15 mouse cellular contexts compared by ENCODE assay signal in genomic region chr4:130859467-130859866, GRCm38 (mm10).
"Had no signal": no experiment of that assay in that cellular context is flagged by ENCODE, and none has a peak within 500 bp of the region (broad histone marks: within the 10 kb centered on the region; RNA-seq: fewer than 3 reads in every experiment).

No protein-coding gene starts in this region.

- DNase-seq: kidney, adult 9 months; kidney, postnatal 36 days; lung, adult 2 months; lung, postnatal 36 days; right cerebral cortex, postnatal 25 days; thymus, postnatal 4 days had no signal

- H3K27ac ChIP-seq: kidney, postnatal 0 days; limb, embryonic 10.5 days; liver, embryonic 15.5 days; midbrain, embryonic 10.5 days; midbrain, embryonic 15.5 days; neural tube, embryonic 13.5 days; stomach, postnatal 0 days had no signal

- H3K4me2 ChIP-seq: liver, embryonic 11.5 days; liver, embryonic 15.5 days; midbrain, embryonic 15.5 days; neural tube, embryonic 13.5 days had no signal

- ATAC-seq: lung, postnatal 0 days; midbrain, embryonic 15.5 days had no signal

- H3K9ac ChIP-seq: liver, embryonic 15.5 days; midbrain, embryonic 15.5 days; neural tube, embryonic 13.5 days had no signal

- H3K4me3 ChIP-seq: limb, embryonic 10.5 days; liver, embryonic 15.5 days; midbrain, embryonic 10.5 days; midbrain, embryonic 15.5 days; neural tube, embryonic 13.5 days had no signal

- H3K27me3 ChIP-seq: midbrain, embryonic 15.5 days had no signal

- H3K36me3 ChIP-seq: limb, embryonic 10.5 days; liver, embryonic 15.5 days; midbrain, embryonic 10.5 days; midbrain, embryonic 15.5 days; neural tube, embryonic 13.5 days had no signal

- H3K9me3 ChIP-seq: limb, embryonic 10.5 days; liver, embryonic 15.5 days; midbrain, embryonic 10.5 days; midbrain, embryonic 15.5 days; neural tube, embryonic 13.5 days had no signal

- H3K4me1 ChIP-seq: liver, embryonic 15.5 days had no signal
